Mouse (Mus musculus) left cerebral cortex, adult 18-20 months (tissue): ENCODE measurements around the gene Hormad2. TPM values are rescaled to one million over a fixed set of nuclear protein-coding genes. Genes with fewer than 3 reads are reported as not detected.

Experiments
- DNase-seq, 2 experiments: peaks; one replicate each; pipeline ENCODE4 v3.0.0; 2021 to 2022; ENCODE audit warnings: low spot score in 2 of 2, mixed read lengths in 1 of 2
- total RNA-seq, 2 experiments: library from RNA; stranded (reverse); gene quantifications; 2 replicates each; pipeline ENCODE4 v1.2.3; 2021

The Hormad2 gene
- total RNA-seq, 2 experiments from 2014 or later = not detected

GRCm38 (mm10) chr11:4343926-4344325 lies 97.0 kb downstream of the Hormad2 start:
- no peak for DNase-seq

- peak in 1 of 2 experiments; percentile 11 for DNase-seq
These were observed 98.9 kb downstream of the Hormad2 start for GRCm38 (mm10) chr11:4342027-4342426.

- no peak for DNase-seq
These were observed 100.7 kb downstream of the Hormad2 start for GRCm38 (mm10) chr11:4340109-4340779.

- DNase-seq = no peak
These were observed 101.6 kb downstream of the Hormad2 start for GRCm38 (mm10) chr11:4339275-4339674.

GRCm38 (mm10) chr11:4336693-4337283 lies 104.1 kb downstream of the Hormad2 start:
- DNase-seq = no peak

- no peak for DNase-seq
These were observed 104.9 kb downstream of the Hormad2 start for GRCm38 (mm10) chr11:4335810-4336692.

GRCm38 (mm10) chr11:4332961-4333360 lies 107.9 kb downstream of the Hormad2 start:
- DNase-seq = no peak

GRCm38 (mm10) chr11:4328188-4328587 lies 112.7 kb downstream of the Hormad2 start:
- no peak for DNase-seq

- no peak for DNase-seq
These were observed 117.4 kb downstream of the Hormad2 start for GRCm38 (mm10) chr11:4323481-4323880.

GRCm38 (mm10) chr11:4322943-4323342 lies 118.0 kb downstream of the Hormad2 start:
- DNase-seq = no peak

GRCm38 (mm10) chr11:4320876-4321275 lies 120.0 kb downstream of the Hormad2 start:
- DNase-seq = no peak

GRCm38 (mm10) chr11:4319212-4319955 lies 121.5 kb downstream of the Hormad2 start:
- peak in 1 of 2 experiments; percentile 13 for DNase-seq

- DNase-seq = no peak
These were observed 122.9 kb downstream of the Hormad2 start for GRCm38 (mm10) chr11:4318011-4318410.

GRCm38 (mm10) chr11:4317287-4317686 lies 123.6 kb downstream of the Hormad2 start:
- DNase-seq = no peak

- no peak for DNase-seq
These were observed 128.7 kb downstream of the Hormad2 start for GRCm38 (mm10) chr11:4312180-4312579.

GRCm38 (mm10) chr11:4310324-4310723 lies 130.6 kb downstream of the Hormad2 start:
- DNase-seq = no peak

- no peak for DNase-seq
These were observed 131.3 kb downstream of the Hormad2 start for GRCm38 (mm10) chr11:4309613-4310012.

GRCm38 (mm10) chr11:4308514-4309450 lies 132.1 kb downstream of the Hormad2 start:
- DNase-seq = no peak

GRCm38 (mm10) chr11:4308060-4308513 lies 132.8 kb downstream of the Hormad2 start:
- DNase-seq = no peak

- DNase-seq = no peak
These were observed 134.8 kb downstream of the Hormad2 start for GRCm38 (mm10) chr11:4306086-4306485.
